29 mouse cellular contexts compared by ENCODE assay signal in genomic region chr3:123644564-123644963, GRCm38 (mm10). TPM values are rescaled to one million over a fixed set of nuclear protein-coding genes. Genes with fewer than 3 reads are reported as not detected.
DNase-seq lines count a peak whose midpoint lies in the region; ATAC-seq and TF ChIP-seq lines count a peak whose summit lies in the region.
"Had no signal": no experiment of that assay in that cellular context is flagged by ENCODE, and none has a peak within 500 bp of the region (broad histone marks: within the 10 kb centered on the region; RNA-seq: fewer than 3 reads in every experiment).

No protein-coding gene starts in this region.

- H3K4me2 ChIP-seq in hindbrain, embryonic 12.5 days (replicated peaks), result no peak overlapping the region
- no peak overlapping the region for H3K4me2 ChIP-seq in hindbrain, embryonic 13.5 days
- H3K4me2 ChIP-seq in neural tube, embryonic 12.5 days (replicated peaks), result no peak overlapping the region
- H3K4me2 ChIP-seq in forebrain, embryonic 14.5 days (ENCODE audit: low read length), result no peak overlapping the region
- H3K4me2 ChIP-seq in forebrain, postnatal 0 days (ENCODE audit: low read depth), result no peak overlapping the region
- H3K4me2 ChIP-seq: embryonic facial prominence, embryonic 13.5 days; heart, embryonic 12.5 days; heart, embryonic 15.5 days had no signal

- no peak for TF ChIP-seq CTCF in forebrain, postnatal 0 days (IDR thresholded peaks at IDR 0.05; ENCODE audit: low read depth)

- H3K9me3 ChIP-seq in hindbrain, embryonic 12.5 days (replicated peaks), result no peaks in the 10 kb centered on the region
- H3K9me3 ChIP-seq in hindbrain, embryonic 13.5 days, result no peaks in the 10 kb centered on the region
- H3K9me3 ChIP-seq in neural tube, embryonic 12.5 days, result no peaks in the 10 kb centered on the region
- H3K9me3 ChIP-seq in forebrain, embryonic 14.5 days (replicated peaks; ENCODE audit: control insufficient read depth, low read length), result no peaks in the 10 kb centered on the region
- H3K9me3 ChIP-seq in forebrain, postnatal 0 days (ENCODE audit: low read length), result no peaks in the 10 kb centered on the region
- H3K9me3 ChIP-seq: embryonic facial prominence, embryonic 10.5 days; embryonic facial prominence, embryonic 13.5 days; heart, embryonic 12.5 days; heart, embryonic 15.5 days; hindbrain, embryonic 10.5 days had no signal

- ATAC-seq in hindbrain, embryonic 12.5 days (ENCODE audit: low FRiP score), result 0 out of 2 replicates have a peak, but pooled peaks have one; percentile 48
- ATAC-seq in hindbrain, embryonic 13.5 days (ENCODE audit: low FRiP score), result no peak
- ATAC-seq in neural tube, embryonic 12.5 days (ENCODE audit: low FRiP score, low read depth), result 0 out of 2 replicates have a peak, but pooled peaks have one; percentile 55
- ATAC-seq in forebrain, embryonic 14.5 days, result peak; percentile 60
- 0 out of 2 replicates have a peak, but pooled peaks have one; percentile 9 for ATAC-seq in forebrain, postnatal 0 days
- ATAC-seq: CD4-positive, CD25-positive, alpha-beta regulatory T cell, adult 4 months; hindbrain, postnatal 0 days; inflammation-experienced regulatory T-cells, adult 6 months; intestine, embryonic 16.5 days had no signal

- no peak overlapping the region for H3K9ac ChIP-seq in hindbrain, embryonic 12.5 days
- no peak overlapping the region for H3K9ac ChIP-seq in hindbrain, embryonic 13.5 days
- no peak overlapping the region for H3K9ac ChIP-seq in neural tube, embryonic 12.5 days
- H3K9ac ChIP-seq in forebrain, embryonic 14.5 days (ENCODE audit: low read length), result no peak overlapping the region
- no peak overlapping the region for H3K9ac ChIP-seq in forebrain, postnatal 0 days
- H3K9ac ChIP-seq: embryonic facial prominence, embryonic 13.5 days; heart, embryonic 12.5 days; heart, embryonic 15.5 days had no signal

- 0 out of 2 replicates have a peak, but pooled peaks cover 4% of the 10 kb centered on the region for H3K4me1 ChIP-seq in hindbrain, embryonic 12.5 days
- peaks cover 9% of the 10 kb centered on the region for H3K4me1 ChIP-seq in hindbrain, embryonic 13.5 days (replicated peaks)
- no peaks in the 10 kb centered on the region for H3K4me1 ChIP-seq in neural tube, embryonic 12.5 days
- H3K4me1 ChIP-seq in forebrain, embryonic 14.5 days (ENCODE audit: control insufficient read depth, insufficient read depth, low read length), result peaks cover 5% of the 10 kb centered on the region; the same call in 1 of the 2 replicates
- H3K4me1 ChIP-seq in forebrain, postnatal 0 days (ENCODE audit: insufficient read depth), result no peaks in the 10 kb centered on the region
- H3K4me1 ChIP-seq: embryonic facial prominence, embryonic 10.5 days; embryonic facial prominence, embryonic 13.5 days; heart, embryonic 12.5 days; heart, embryonic 15.5 days had no signal

- no peak for DNase-seq in neural tube, embryonic 10.5 days (ENCODE audit: extremely low spot score, low spot score)
- no peak for DNase-seq in forebrain, embryonic 14.5 days (ENCODE audit: low spot score)
- peak; percentile 24 for DNase-seq in forebrain, postnatal 0 days
- DNase-seq in cerebellum, adult 9-10 months, result no peak
- no peak for DNase-seq in kidney, postnatal 36 days
- DNase-seq: adrenal gland, adult 2 months; adrenal gland, postnatal 14 days; cerebellum, adult 11 months; cerebellum, adult 2 months; cerebellum, postnatal 10 days; cerebellum, postnatal 36 days; embryo, embryonic 11 days; gastrocnemius, postnatal 25 days; heart, adult 18-20 months; heart, postnatal 10 days; heart, postnatal 36 days had no signal

- no peak overlapping the region for H3K4me3 ChIP-seq in hindbrain, embryonic 12.5 days
- H3K4me3 ChIP-seq in hindbrain, embryonic 13.5 days, result no peak overlapping the region
- H3K4me3 ChIP-seq in neural tube, embryonic 12.5 days, result no peak overlapping the region
- no peak overlapping the region for H3K4me3 ChIP-seq in forebrain, embryonic 14.5 days (ENCODE audit: low read depth, low read length)
- no peak overlapping the region for H3K4me3 ChIP-seq in forebrain, postnatal 0 days (ENCODE audit: low read depth, low read length)
- H3K4me3 ChIP-seq: embryonic facial prominence, embryonic 10.5 days; embryonic facial prominence, embryonic 13.5 days; heart, embryonic 12.5 days; heart, embryonic 15.5 days; hindbrain, embryonic 10.5 days had no signal

- no peaks in the 10 kb centered on the region for H3K27me3 ChIP-seq in hindbrain, embryonic 12.5 days
- H3K27me3 ChIP-seq in hindbrain, embryonic 13.5 days, result no peaks in the 10 kb centered on the region
- H3K27me3 ChIP-seq in neural tube, embryonic 12.5 days (replicated peaks), result no peaks in the 10 kb centered on the region
- H3K27me3 ChIP-seq in forebrain, embryonic 14.5 days (replicated peaks; ENCODE audit: control insufficient read depth, insufficient read depth, low read length), result no peaks in the 10 kb centered on the region
- no peaks in the 10 kb centered on the region for H3K27me3 ChIP-seq in forebrain, postnatal 0 days (ENCODE audit: insufficient read depth, low read length)
- H3K27me3 ChIP-seq: embryonic facial prominence, embryonic 13.5 days; heart, embryonic 12.5 days; heart, embryonic 15.5 days had no signal

- WGBS in hindbrain, embryonic 12.5 days, result 66% methylated on average over 2 of the region's 2 CpGs
- WGBS in hindbrain, embryonic 13.5 days, result 60% methylated on average over 2 of the region's 2 CpGs
- 70% methylated on average over 2 of the region's 2 CpGs for WGBS in neural tube, embryonic 12.5 days
- WGBS in forebrain, embryonic 14.5 days, result 49% methylated on average over 2 of the region's 2 CpGs
- 51% methylated on average over 2 of the region's 2 CpGs for WGBS in forebrain, postnatal 0 days

- no peak overlapping the region for H3K27ac ChIP-seq in hindbrain, embryonic 12.5 days
- no peak overlapping the region for H3K27ac ChIP-seq in hindbrain, embryonic 13.5 days
- no peak overlapping the region for H3K27ac ChIP-seq in neural tube, embryonic 12.5 days
- H3K27ac ChIP-seq in forebrain, embryonic 14.5 days (ENCODE audit: low read depth, low read length), result no peak overlapping the region
- H3K27ac ChIP-seq in forebrain, postnatal 0 days (ENCODE audit: low read depth, low read length), result peak overlapping the region; percentile 51; the same call in 1 of the 2 replicates
- H3K27ac ChIP-seq: embryonic facial prominence, embryonic 10.5 days; embryonic facial prominence, embryonic 13.5 days; heart, embryonic 15.5 days; hindbrain, embryonic 10.5 days; hindbrain, postnatal 0 days had no signal

- H3K36me3 ChIP-seq in hindbrain, embryonic 12.5 days, result no peaks in the 10 kb centered on the region
- no peaks in the 10 kb centered on the region for H3K36me3 ChIP-seq in hindbrain, embryonic 13.5 days
- no peaks in the 10 kb centered on the region for H3K36me3 ChIP-seq in neural tube, embryonic 12.5 days
- no peaks in the 10 kb centered on the region for H3K36me3 ChIP-seq in forebrain, embryonic 14.5 days (ENCODE audit: control insufficient read depth, insufficient read depth, low read length)
- H3K36me3 ChIP-seq in forebrain, postnatal 0 days (ENCODE audit: insufficient read depth), result no peaks in the 10 kb centered on the region
- H3K36me3 ChIP-seq: embryonic facial prominence, embryonic 10.5 days; embryonic facial prominence, embryonic 13.5 days; heart, embryonic 12.5 days; heart, embryonic 15.5 days; hindbrain, embryonic 10.5 days had no signal

RNA-seq across cellular contexts. Expression of gene Ndst3, which starts 46.1 kb away (rescaled TPM):
- 9.4 and 9.8 TPM in 2 replicates for polyA plus RNA-seq in hindbrain, embryonic 12.5 days (2016; fragmentation: Nextera tagmentation; extraction: Ambion mirVana)
- 11.2 and 12.9 TPM in 2 replicates for polyA plus RNA-seq in hindbrain, embryonic 13.5 days (2015; fragmentation: Nextera tagmentation; extraction: Ambion mirVana)
- 8.6 and 10.8 TPM in 2 replicates for polyA plus RNA-seq in neural tube, embryonic 12.5 days (2016; fragmentation: Nextera tagmentation; extraction: Ambion mirVana)
- 9.0 and 10.4 TPM in 2 replicates for polyA plus RNA-seq in forebrain, embryonic 14.5 days (2014; fragmentation: Nextera tagmentation; extraction: Ambion mirVana)
- 7.3 and 9.3 TPM in 2 replicates for total RNA-seq in forebrain, postnatal 0 days (2014; rRNA removed)
- polyA plus RNA-seq in forebrain, postnatal 0 days (2015; fragmentation: Nextera tagmentation; extraction: Ambion mirVana), result 2.8 and 4.2 TPM in 2 replicates
- total RNA-seq: gastrocnemius, adult 8-10 months had no signal
- polyA plus RNA-seq: adrenal gland, adult 2 months; CD4-positive, CD25-positive, alpha-beta regulatory T cell, adult 4 months; inflammation-experienced regulatory T-cells, adult 6 months had no signal
